Mouse (Mus musculus): ENCODE results near the gene Kank1.

The Kank1 gene

DNA sequence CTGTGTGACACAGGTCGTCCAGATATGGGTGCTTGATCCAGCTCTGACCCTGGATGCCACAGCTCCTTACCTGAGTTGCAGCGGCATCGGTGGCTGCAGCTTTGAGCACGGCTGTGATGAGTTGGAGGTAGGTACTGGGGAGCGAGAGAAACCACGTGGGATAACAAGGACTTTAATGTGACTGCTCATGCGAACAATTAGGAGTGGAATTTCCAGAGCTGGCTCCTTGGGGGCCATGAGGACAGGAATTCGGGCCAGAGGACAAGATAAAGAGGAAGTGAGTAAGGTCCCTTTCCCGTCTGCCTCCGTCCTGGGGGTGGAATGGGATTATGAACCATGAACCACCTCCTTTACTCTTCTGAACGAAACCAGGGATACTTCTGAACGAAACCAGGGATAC lies 129.8 kb downstream of the Kank1 start:
- DNase-seq (ENCODE audit: low spot score in 2 of 2): no peak

DNA sequence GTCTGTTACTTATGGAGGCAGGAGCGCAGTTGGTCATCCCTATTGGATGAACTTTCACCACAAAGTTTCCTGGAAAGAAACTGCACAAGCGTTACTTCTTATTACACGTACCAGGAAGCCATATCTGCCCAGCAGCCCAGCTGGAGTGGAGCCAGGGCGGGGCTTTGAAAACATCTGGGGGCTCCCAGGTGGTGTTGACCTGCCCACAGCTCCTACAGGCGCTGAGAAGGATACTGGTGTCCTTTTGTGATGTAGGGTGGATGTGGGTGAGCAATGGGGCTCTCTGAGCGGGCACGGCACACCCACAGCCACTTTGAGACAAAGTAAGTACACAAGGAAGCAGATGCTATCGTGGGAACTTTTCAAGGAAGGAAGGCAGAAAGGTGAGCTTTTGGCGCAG lies 133.7 kb downstream of the Kank1 start:
- DNase-seq (ENCODE audit: low spot score in 2 of 2): no peak

DNA sequence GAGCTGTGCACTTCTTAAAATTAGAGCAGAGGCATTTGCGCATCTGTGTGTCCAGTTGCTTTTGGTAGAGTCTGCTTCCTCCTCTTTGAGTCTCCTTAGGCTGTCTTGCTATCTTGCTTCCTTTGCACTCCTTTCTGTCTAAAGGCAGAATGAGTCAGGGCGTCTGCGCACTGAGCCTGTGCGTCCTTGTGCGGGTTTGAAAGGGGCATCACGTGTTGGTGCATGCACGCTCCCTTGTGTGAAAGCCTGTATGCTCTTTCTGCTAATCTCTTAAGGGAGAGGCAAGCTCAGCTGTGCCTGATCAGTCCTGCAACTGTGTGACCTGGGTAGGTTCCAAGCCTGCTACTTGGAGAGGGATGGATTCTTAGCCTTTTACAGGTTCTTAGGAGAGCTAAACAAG lies 136.0 kb downstream of the Kank1 start:
- no peak for DNase-seq (ENCODE audit: low spot score in 2 of 2)

DNA sequence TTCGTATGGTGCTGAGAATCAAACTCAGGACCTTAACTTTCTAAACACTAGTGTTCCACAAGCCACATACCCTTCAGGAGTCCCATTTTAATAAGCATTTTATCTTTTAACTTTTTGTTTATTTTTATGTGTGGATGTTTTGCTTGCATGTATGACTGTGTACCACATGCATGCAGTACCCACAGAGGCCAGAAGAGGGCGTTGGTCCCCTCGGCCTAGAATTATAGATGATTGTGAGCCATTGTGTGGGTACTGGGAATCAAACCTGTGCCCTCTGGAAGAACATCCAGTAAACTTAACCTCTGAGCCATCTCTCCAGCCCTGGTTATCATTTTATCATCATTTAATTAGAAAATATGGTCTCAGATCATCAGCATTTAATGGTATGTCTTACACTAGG lies 136.8 kb downstream of the Kank1 start:
- no peak for DNase-seq (ENCODE audit: low spot score in 2 of 2)

DNA sequence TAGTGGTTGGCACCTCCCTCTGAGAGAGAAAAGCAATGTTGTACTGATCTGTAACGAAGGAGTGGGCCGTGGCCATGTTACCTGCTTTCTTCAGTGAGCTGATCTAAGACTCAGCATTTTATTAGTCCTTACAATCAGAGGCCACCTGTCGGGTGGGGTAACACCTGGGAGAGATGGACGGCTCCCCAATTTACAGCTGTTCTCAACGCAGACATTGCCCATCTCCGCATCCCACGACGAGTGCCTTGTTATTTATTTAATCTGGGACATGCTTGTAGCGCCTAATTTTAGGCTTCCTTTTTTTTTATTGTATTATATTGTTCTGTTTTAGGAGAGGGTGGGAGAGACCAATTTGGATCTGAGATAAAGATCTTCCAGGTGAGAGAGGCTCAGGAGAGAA lies 137.4 kb downstream of the Kank1 start:
- DNase-seq (ENCODE audit: low spot score in 2 of 2): no peak

DNA sequence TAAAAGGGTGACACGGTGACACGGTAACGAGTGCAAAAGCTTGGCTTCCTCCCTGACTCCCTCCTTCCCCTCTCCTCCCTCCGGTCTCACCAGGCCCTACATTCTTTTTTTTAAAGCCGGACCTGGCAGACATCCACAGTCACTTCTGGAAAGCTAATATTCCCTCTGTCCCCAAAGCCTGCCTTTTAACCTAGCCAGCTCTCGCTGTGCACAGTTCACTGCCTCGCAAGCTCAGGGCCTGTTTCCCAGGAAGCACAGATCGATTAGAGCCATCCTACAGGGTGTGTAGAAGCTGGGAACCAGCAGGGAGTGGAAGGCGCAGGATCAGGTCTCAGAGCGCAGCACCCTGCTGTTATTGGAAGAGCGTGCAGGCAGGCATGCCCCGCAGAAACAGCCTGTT lies 138.2 kb downstream of the Kank1 start:
- DNase-seq (ENCODE audit: low spot score in 2 of 2): peak in 1 of 2 experiments; percentile 12

DNA sequence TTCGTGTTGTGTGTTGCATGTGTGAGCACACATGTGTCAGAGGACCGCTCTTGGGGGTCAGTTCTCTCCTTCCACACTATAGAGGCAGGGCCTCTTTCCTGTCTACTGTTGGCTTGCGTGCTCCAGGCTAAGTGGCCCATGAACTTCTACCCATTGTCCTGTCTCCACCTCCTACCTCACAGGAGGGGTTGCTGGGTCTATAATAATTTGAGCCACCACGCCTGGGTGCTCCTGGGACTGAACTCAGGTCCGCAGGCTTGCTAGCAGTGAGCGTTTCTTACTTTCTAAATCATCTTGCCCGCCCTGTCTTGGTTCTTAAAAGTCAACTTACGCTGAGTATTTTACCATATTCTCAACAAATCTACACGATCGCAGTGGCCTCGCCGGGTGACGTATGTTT lies 140.1 kb downstream of the Kank1 start:
- no peak for DNase-seq (ENCODE audit: low spot score in 2 of 2)

DNA sequence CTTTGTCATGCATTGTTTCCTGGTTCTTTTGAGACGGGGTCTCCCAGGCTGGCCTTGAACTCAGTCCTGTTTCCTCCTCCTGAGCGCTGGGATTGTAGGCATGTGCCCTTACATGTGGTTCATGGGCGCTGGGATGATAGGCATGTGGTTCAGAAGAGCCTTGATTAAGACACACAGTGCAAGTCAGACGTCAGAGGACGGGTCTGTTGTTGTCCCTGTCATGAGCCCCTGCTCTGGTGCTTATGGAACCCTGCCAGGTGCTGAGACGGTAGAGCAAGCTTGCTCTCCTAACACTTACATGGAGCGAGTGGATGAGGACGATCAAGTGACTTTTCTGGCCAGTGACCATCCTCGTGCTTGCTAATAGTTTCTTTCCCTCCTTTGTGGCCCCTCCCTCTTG lies 143.9 kb downstream of the Kank1 start:
- DNase-seq (ENCODE audit: low spot score in 2 of 2): no peak

DNA sequence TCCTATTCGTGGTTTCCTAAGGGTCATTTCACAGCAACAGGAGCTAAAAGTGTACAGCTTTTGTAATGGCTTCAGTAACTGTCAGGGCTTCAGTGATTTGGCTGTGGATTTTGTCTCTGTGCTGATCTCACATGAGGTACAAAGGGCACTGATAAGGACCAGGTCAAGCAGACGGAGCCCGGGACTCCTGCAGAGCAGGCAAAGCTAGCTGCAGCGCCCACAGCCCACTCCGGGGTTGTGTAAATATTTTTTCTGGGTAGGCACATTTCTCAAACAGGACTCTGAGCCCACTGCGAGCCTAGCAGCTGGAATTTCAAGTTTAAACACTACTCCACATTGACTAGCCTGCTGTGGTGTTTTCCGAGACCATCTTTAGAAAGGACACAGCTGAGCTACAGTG lies 145.2 kb downstream of the Kank1 start:
- no peak for DNase-seq (ENCODE audit: low spot score in 2 of 2)

DNA sequence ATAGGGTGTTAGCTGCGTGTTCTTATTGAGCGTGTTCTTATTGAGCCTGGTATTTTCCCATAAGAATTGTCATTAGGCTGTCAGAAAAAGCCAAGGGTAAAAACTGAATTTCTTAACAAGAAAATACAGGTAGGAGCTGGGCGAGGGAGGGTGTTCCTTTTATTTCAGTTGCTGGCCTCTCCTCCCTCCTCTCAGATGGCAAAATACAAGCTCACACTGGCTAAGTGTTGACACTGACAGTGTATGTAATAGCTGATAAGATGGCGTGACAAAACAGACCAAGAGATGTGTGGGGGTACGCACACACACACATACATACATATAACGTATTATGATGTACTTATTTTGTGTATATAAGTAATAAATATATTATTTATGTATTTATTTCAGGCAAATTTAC lies 145.7 kb downstream of the Kank1 start:
- no peak for DNase-seq (ENCODE audit: low spot score in 2 of 2)

DNA sequence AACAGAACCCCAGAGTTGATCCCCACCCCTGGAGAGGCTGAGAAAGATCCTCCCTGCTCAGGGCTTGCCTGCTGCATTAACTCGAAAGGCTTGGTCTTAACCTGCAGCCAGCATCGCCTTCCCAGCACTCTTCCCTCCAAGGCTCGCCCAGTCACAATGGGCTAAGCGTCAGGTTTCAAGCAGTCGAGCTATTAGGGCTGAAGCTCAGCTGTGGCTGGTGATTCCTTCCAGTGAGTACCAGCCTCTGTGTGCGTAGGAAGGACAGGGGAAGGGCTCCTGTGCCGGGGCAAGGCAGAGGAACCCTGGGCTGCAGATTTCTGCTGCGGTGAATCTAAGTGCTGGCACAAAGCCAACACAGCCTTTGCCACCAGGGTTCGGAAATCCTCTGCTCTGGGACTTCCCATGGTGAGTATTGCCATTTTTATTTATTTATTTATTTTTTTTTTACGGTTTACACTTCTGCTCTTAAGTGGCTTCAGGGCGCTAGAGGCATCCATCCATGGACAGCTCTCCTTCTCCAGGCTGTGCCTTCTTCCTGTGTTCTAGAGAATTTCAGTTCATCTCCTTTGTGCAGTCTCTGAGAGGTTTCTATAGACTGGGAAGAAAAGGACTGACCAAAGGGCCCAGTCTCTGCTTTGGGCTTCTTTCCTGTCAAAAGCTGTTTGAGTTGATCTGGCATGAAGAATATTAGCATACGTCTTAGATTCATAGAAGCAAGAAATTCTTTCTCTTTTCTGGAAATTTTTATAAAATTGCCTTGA lies 146.8 kb downstream of the Kank1 start:
- DNase-seq (ENCODE audit: low spot score in 2 of 2): no peak

DNA sequence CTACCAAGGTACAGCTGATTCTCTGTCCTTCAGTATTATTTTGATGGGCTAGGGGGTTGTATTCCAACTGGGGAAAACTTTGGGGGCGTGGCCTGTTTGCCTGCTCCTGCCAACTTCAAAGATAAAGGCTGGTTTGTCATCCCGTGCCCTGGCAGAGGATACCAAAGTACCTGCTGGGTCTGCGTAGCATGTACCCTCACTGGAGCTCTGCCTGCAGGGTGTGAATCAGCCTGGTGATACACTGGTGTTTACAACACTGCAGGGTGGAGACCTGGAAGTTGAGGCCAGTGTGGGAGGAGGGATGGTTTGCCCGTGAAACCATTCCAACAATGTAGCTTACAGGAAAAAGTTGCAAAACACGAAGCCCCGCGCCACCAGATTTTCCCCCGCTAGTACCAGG lies 149.2 kb downstream of the Kank1 start:
- DNase-seq (ENCODE audit: low spot score in 2 of 2): no peak

DNA sequence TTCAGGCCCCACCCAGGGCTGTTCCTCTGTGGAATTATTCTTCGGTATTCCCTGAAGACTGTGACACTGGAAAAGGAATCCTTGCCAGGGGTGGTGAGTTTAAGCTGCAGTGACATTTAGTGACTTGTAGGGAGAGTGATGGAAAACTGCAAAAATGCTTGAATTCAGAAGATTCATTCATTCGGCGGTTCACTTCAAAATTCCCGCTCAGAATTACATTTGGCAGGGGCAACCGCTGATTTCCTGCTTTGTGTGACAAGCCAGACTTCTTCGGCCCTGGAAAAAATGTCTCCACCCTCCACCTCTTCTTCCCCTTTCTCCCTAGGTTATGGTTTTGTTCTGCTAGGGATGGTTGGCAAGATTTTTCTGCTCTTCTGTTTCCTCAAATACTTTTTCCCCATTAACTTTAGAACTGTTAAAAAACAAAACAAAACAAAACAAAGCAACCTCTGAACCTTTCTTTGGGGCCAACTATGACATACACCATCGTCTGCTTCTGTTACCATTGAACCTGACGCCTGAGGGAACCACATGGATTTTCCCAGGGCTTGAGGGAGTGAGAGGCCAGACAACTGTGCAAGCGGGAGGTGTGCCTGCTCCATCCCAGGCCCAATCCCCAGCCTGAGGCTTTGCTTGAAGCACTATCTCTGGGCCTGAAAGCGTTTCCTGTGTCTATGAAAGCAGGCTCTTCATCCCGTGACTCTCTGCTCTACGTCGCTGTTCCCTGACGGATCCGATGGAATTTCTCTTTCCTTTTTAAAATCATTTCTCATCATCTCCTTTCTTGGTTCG lies 150.1 kb downstream of the Kank1 start:
- no peak for DNase-seq (ENCODE audit: low spot score in 2 of 2)

DNA sequence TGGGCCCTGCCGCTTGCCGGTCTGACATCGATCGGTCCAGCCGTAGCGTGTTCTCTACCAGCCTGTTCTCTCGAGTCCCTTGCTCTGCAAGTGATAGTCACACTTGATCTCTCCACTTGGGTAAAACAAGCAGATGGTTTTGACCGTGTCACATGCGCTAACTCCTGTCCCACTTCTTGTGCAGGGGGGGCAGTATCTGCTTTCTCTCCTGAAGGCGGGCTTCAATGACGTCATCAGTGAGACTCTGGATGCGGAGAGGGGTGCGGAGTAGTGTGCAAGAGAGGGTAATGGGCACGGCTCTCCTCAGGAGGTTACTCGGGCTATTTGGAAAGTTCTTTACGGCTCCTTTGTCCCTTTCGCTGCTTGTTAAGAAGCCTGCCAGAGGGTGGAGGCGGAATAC lies 151.1 kb downstream of the Kank1 start:
- DNase-seq (ENCODE audit: low spot score in 2 of 2): no peak

DNA sequence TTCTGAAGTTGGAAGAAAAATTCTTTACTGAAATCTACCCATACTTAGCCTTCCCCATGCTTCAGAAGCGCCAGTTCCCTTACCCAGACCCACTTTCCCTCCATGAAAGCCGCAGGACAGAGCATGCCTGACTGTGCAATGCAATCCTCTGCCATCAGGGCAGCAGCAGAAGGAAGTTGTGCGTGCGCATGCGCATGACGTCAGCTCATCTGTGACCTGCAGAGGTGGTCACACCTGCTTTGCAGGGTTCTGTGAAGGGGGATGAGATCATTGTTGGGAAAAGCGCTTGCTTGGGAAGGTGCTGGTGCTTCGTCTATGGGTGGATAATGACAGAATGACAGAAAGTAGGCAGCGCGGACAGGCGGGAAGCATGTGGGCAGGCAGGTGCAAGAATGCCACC lies 155.4 kb downstream of the Kank1 start:
- DNase-seq (ENCODE audit: low spot score in 2 of 2): no peak

DNA sequence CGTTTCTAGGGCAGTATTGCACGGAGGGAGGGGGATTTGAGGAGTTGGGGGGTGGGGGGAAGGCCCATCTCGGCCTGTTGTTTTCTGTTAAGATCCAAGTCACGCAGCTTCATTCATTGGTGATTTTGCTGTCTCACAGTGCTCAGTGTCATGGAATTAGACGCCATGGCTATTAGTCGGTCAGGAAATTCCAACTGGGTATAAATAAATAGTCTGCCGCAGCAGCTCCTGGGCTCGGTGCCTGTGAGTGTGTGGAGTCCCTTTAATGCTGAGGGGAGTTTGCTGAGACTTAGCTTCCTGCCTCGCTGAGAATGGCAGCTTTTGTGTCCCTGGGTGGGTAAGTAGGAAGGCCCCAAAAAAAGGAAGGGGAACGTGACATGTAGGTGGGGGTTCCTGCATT lies 158.3 kb downstream of the Kank1 start:
- DNase-seq (ENCODE audit: low spot score in 2 of 2): no peak

DNA sequence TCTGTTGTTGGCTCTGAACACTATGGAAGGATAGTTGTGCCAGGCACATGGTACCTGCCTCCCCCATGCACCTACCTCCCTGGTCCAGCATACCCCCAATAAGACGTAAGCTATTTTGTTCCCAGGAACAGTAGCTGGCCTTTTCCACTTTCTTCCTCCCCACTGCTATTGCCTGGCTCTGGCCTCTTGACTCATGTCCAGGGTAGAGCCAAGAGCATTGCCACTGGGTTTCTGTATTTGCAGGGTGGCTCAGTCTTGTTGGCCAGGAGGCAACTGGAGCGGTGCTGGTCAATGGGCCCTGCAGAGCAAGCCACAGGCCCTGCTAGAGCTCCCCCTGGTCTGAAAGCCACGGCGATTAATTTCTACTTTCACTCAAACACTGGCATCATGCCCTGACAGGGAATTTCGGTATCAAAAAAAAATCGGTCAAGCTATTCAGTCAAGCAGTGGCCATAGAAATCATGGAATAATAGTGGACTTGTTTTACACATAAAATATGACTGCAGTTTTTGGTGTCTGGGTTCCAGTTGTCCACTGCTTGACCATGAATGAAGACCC lies 160.0 kb downstream of the Kank1 start:
- no peak for DNase-seq (ENCODE audit: low spot score in 2 of 2)

DNA sequence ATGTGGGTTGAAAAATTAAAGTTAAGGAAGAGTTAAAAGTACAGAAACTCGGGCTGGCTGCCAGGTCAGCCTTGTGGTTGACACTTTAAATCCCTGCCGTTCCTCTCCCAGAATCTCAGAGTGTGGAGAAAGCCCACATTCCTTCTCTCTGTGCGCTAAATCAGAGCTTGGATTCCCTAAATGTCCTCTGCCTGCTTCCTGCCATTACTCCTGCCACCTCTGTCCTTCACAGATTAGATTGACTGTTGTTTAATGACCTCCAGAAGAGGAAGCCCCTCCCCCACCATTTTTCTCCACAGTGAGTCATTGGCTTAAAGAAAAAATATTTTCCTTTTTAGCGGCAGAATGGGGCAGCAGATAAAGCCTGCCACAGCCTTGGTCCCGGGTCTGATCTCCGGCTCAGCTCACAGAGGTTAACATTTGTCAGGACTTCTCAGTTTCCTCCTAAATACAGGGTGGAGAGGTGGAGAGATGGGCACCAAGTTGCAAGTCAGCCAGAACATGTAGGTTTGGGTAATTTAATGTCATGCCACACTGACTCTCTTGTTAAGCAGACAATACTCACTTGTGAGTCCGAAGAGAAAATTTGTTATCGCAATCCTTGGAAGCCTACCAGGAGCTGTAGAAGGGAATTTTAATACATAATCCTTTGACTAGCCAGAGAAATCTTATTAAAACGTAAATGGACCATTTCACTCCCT lies 162.9 kb downstream of the Kank1 start:
- DNase-seq (ENCODE audit: low spot score in 2 of 2): no peak

DNA sequence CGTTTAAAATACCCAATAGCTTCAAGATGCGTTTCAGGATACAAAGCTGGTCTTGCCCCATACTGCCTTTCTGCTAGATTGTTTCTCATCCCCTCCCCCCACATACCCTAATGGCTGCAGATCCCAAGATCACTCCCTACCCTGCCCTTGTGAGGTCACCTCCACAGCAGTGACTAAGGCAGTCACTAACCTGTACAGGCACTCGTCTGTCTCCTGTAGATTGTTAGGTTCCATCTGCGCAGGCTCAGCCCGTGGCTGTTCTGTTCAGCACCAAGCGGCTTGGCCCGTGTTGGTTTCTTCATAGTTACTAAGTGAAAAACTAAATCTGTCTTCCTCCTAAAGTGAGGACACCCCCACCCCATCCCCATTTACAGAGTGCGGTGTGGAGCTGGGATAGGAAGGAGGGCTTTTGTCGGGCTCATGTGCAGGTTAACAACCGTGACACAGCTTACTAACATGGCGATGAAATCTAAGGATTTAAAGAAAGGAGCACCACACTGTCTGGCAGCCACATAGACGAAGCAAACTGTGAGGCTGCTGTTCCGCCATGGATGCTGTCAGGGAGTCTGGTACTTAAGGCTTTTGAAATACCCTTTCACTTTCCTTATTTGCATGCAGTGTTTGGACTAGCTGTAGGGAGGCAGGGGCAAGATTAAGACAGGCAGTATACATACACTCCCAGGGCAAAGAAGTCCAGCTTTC lies 163.6 kb downstream of the Kank1 start:
- no peak for DNase-seq (ENCODE audit: low spot score in 2 of 2)

DNA sequence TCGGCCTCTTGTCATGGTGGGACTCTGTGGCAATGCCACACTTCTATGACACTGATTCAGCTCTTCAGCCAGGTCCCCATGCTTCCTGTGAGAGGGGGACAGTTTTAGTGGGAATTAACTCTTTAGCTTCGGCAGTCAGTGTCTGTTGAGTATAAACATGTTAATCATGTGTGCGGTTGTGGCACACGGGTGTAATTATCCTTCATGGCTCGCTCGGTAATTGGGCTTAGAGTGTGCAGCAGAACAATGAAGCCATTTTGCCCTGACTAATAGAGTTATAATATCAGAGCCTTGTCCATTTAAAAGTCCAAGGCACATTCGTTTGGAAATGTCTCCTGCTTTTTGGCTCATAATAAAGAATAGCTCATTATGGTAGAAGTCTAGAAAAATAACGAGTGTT lies 164.7 kb downstream of the Kank1 start:
- DNase-seq (ENCODE audit: low spot score in 2 of 2): no peak

DNA sequence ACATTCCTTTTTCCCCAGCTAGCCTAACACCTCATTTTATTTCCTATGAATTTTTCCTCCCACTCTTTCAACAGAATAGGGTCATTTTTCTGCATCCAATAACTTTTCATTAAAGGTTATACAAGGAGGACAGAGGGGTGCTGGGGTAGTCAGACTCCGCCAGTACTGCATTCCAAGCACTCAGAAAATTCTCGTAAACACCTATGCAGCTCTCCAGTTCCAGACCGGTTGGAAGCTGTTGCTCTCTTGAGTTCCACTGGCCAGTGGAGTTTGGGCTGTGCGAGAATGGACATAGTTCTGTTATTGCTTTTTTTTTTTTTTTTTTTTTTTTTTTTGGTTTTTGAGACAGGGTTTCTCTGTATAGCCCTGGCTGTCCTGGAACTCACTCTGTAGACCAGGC lies 167.4 kb downstream of the Kank1 start:
- DNase-seq (ENCODE audit: low spot score in 2 of 2): no peak

DNA sequence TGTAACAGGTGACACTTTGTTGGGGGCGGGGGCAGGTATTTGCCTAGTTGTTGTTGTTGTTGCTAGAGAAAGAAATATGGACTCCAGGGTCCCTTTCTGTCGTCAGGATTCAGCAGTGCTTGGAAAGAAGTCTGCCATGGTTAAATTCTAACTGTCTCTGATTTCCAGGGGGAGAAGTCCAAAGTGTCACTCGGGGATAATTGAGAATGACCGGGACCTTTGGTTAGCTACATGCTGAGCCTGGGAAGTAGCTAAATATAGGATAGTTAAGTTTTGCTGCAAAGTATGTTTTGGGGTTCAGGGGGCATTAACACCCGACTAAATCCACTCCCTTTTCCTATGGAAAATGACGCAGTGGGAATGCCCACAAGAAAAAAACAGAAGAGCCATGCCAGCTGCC lies 169.2 kb downstream of the Kank1 start:
- no peak for DNase-seq (ENCODE audit: low spot score in 2 of 2)
